Mouse (Mus musculus): ENCODE measurements around the gene Cbx8. TPM values are rescaled to one million over a fixed set of nuclear protein-coding genes. Genes with fewer than 3 reads are reported as not detected.

Gene Cbx8
- 15.5 TPM for polyA plus RNA-seq (2015; fragmentation: Illumina TruSeq; extraction: RNeasy Lipid Tissue Mini Kit (QIAGEN cat#74804); ENCODE audit: low read depth, low replicate concordance)

DNA sequence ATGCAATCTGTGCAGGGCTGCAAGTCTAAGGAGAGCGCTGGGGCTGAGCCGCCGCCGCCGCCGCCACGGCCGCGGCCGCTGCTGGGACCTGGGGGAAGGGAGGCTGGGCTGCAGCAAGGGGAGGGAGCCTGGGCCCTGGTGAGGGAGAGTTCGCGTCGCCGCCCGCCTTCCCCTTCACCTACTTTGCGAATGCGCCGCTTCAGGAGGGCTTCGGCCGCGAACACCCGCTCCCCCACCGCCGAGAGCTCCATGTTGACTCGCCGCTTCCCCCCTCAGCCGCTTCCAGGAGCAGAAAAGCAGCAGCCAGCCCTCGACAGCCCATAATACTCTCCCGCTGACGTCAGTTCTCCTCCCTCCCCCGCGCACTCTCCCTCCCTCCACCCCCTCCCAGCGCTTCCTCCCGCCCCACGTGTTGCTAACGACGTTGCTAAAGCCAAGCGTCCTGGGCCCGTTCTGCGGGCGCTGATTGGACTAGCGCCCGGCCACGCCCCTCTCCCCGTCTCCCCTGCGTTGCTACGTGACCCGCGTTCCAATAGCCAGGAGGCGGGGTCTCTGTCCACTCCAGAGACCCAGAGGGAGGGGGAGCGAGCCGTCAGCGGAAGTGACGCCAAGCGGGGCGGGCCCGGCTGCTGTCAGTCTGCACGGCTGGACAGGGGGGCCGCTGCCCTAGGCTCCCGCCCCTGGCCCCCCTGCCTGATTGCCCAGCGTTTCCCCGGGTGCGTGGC lies at the start of gene Cbx8:
Gene Cbx8 (minus strand): TSS at position 370 of the 725 bp plus-strand sequence.

DNA sequence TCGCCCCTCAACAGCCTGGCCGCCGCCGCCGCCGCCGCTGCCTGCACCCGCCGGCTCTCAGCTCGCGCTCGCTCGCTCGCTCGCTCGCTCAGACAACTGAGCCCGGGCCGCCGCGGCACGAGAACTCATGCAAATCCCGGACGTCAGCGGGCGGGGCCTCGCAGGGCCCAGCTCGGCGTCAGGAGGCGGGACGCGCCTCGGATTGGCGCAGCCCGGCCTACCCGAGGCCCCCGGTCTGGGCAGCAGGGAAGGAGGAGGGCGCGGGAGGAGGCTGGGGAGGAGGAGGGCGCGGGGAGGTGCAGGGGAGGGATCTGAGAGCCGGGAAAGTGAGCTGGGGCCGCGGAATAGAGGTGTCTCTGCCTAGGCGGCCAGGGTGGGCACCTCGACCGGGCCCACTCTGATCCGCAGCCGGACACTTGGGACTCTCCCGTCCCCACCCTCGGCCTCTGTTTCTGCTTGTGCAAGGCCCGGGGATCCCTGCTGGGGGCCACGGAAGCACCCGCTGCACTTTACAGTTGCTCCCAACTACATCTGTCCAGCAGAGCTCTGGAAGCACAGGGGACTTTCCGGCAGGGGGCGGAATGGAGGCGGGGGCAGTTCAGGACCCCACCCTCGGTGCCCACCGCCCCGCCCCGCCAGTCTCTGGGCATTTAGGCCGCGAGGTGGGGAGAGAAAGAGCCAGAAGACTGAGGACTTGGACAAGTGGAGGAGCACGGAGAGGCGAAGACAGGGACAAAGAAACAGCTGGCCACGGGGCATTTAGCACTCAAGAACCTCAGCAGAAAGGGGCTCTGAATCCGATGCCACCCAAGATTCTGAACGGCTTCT lies 45.6 kb upstream of the Cbx8 start, which contains the start of gene Cbx4:
Gene Cbx4 (minus strand): TSS at position 78 of the 828 bp plus-strand sequence.

DNA sequence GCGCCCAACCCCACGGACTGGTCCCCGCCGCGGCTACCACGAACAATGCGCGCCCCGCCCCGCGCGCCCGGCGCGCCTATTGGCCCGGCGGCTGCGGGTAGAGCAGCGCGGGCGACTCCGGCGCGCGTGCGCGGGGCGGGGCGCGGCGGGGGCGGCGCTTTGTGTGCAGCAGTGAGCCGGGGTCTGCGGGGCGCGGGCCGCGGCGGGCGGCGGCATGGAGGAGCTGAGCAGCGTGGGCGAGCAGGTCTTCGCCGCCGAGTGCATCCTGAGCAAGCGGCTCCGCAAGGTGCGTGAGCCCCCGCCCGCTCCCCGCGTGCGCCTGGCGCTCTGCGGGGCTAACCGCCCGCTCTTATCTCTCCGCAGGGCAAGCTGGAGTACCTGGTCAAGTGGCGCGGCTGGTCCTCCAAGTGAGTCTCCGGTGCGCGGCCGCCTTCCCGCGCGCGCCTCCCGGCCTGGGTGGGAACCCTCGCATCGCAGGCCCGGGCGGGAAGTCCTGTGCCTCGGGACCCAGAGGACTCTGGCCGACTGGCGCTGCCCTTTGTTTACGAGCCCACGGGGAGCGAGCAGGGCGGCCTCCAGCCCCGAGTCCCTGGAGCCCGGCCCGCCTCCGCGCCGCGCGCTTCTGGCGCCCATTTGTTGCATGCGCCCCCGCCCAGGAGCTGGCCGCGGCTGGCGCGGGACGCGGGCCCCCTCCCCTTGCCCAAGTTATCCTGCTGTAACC lies 17.7 kb downstream of the Cbx8 start, which contains the start of gene Cbx2:
Gene Cbx2 (plus strand): TSS at position 68 of the 721 bp plus-strand sequence.

DNA sequence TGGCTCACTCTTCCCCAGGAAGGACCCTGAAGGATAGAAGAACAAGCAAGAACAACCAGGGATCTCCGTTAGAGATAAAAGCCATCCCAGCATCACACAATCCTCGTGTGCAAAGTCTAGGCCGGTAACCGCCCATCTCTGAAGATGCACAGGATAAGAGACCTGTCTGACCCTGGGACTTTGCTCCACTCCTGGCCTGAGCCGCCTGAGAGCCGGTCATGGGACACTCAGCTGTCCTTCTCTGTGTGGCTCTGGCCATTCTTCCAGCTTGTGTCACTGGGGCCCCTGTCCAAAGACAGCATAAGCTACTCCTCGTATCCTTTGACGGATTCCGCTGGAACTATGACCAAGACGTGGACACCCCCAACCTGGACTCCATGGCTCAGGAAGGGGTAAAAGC lies 52.8 kb downstream of the Cbx8 start, which contains the start of gene Enpp7:
Gene Enpp7 (plus strand): TSS at position 190 of the 400 bp plus-strand sequence.

Other genes starting within 250 kb of the Cbx8 start
- 189 TPM for gene Rbfox3, start 129.4 kb downstream of the Cbx8 start, polyA plus RNA-seq (2015; fragmentation: Illumina TruSeq; extraction: RNeasy Lipid Tissue Mini Kit (QIAGEN cat#74804); ENCODE audit: low read depth, low replicate concordance)
- not detected for gene Enpp7, start 52.8 kb downstream of the Cbx8 start, polyA plus RNA-seq (2015; fragmentation: Illumina TruSeq; extraction: RNeasy Lipid Tissue Mini Kit (QIAGEN cat#74804); ENCODE audit: low read depth, low replicate concordance)
- gene Cbx2, start 18.0 kb downstream of the Cbx8 start, polyA plus RNA-seq (2015; fragmentation: Illumina TruSeq; extraction: RNeasy Lipid Tissue Mini Kit (QIAGEN cat#74804); ENCODE audit: low read depth, low replicate concordance): 2.1 TPM
- gene Cbx4, start 45.3 kb upstream of the Cbx8 start, polyA plus RNA-seq (2015; fragmentation: Illumina TruSeq; extraction: RNeasy Lipid Tissue Mini Kit (QIAGEN cat#74804); ENCODE audit: low read depth, low replicate concordance): 28.6 TPM
- 21.5 TPM for gene Tbc1d16, start 187.5 kb upstream of the Cbx8 start, polyA plus RNA-seq (2015; fragmentation: Illumina TruSeq; extraction: RNeasy Lipid Tissue Mini Kit (QIAGEN cat#74804); ENCODE audit: low read depth, low replicate concordance)
- 1.6 TPM for gene Ccdc40, start 187.6 kb upstream of the Cbx8 start, polyA plus RNA-seq (2015; fragmentation: Illumina TruSeq; extraction: RNeasy Lipid Tissue Mini Kit (QIAGEN cat#74804); ENCODE audit: low read depth, low replicate concordance)
- 179 TPM for gene Gaa, start 226.9 kb upstream of the Cbx8 start, polyA plus RNA-seq (2015; fragmentation: Illumina TruSeq; extraction: RNeasy Lipid Tissue Mini Kit (QIAGEN cat#74804); ENCODE audit: low read depth, low replicate concordance)